Comparison of ENCODE assay signal across 23 mouse cellular contexts in genomic region chr7:3267261-3267660, GRCm38 (mm10). TPM values are rescaled to one million over a fixed set of nuclear protein-coding genes. Genes with fewer than 3 reads are reported as not detected.
"Had no signal": no experiment of that assay in that cellular context is flagged by ENCODE, and none has a peak within 500 bp of the region (broad histone marks: within the 10 kb centered on the region; RNA-seq: fewer than 3 reads in every experiment).

No protein-coding gene starts in this region.

- H3K4me1 ChIP-seq: midbrain, embryonic 10.5 days; midbrain, embryonic 12.5 days; neural tube, embryonic 13.5 days had no signal

- H3K4me2 ChIP-seq: lung, embryonic 14.5 days; midbrain, embryonic 12.5 days; neural tube, embryonic 13.5 days; neural tube, embryonic 15.5 days had no signal

- H3K9ac ChIP-seq: lung, embryonic 14.5 days; midbrain, embryonic 12.5 days; neural tube, embryonic 13.5 days; neural tube, embryonic 15.5 days had no signal

- DNase-seq: lung, adult 18-20 months; lung, embryonic 14.5 days; lung, postnatal 10 days; lung, postnatal 4 days; midbrain, embryonic 14.5 days; retina, postnatal 1 day; right cerebral cortex, adult 18-20 months; right cerebral cortex, postnatal 25 days; right cerebral cortex, postnatal 4 days; spleen, adult 18-20 months; thymus, adult 18-20 months; thymus, postnatal 14 days; thymus, postnatal 36 days had no signal

- H3K27me3 ChIP-seq: neural tube, embryonic 15.5 days had no signal

- ATAC-seq: midbrain, embryonic 16.5 days had no signal

- H3K9me3 ChIP-seq: midbrain, embryonic 10.5 days; midbrain, embryonic 12.5 days; neural tube, embryonic 13.5 days; neural tube, embryonic 15.5 days had no signal

- H3K36me3 ChIP-seq: midbrain, embryonic 10.5 days; midbrain, embryonic 12.5 days; neural tube, embryonic 13.5 days; neural tube, embryonic 15.5 days had no signal

- H3K27ac ChIP-seq: midbrain, embryonic 10.5 days; midbrain, embryonic 12.5 days; neural tube, embryonic 13.5 days; neural tube, embryonic 15.5 days had no signal

- H3K4me3 ChIP-seq: midbrain, embryonic 10.5 days; midbrain, embryonic 12.5 days; myocyte; neural tube, embryonic 13.5 days; neural tube, embryonic 15.5 days had no signal

RNA-seq across cellular contexts. Expression of gene Nlrp12, which starts 17.7 kb away (rescaled TPM):
- polyA plus RNA-seq: lung, embryonic 14.5 days; midbrain, embryonic 10.5 days; midbrain, embryonic 12.5 days; midbrain, embryonic 14.5 days; midbrain, embryonic 16.5 days; myocyte; neural tube, embryonic 11.5 days; neural tube, embryonic 13.5 days; neural tube, embryonic 15.5 days; stomach, embryonic 14.5 days; thymus, postnatal 0 days; urinary bladder, adult 2 months had no signal
